Comparison of ENCODE assay signal across 8 mouse cellular contexts in the genomic region with DNA sequence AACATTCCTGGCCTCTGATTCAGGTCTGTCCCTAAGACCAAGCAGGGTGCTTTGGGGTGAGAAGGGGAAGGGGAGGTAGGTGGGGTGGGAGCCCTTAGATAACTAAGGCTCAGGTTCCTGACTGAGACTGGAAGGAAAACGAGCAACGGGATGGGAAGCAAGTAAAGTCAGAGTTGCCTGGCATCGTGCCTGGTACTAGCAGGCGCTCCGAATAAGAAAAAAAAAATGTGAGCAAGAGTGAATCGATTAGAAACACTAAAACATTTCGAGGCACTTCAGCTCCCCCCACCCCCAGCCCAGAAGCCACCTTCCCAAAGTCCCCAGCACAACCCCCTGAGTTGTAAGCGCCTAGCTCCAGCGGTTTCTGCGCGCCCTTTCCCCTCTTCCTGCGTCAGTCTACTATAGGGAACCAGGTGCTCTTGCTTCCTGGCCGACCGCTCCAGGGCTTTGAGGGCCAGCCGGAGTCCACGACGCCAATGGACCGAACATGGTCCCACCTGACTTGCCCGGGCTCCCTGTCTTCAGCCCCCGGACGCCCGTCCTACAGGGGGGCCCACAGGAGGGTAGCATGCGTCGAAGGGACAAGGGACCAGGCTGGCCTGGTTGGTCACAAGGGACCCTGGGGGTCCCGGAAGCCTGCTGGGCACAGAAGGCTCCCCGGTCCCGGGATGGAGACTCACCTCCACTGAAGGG. TPM values are rescaled to one million over a fixed set of nuclear protein-coding genes. Genes with fewer than 3 reads are reported as not detected.
A peak's percentile ranks its signal among the peaks of the same experiment; 100 is the strongest.
DNase-seq lines count a peak whose midpoint lies in the region; ATAC-seq lines count a peak whose summit lies in the region.
"Had no signal": no experiment of that assay in that cellular context is flagged by ENCODE, and none has a peak within 500 bp of the region (broad histone marks: within the 10 kb centered on the region; RNA-seq: fewer than 3 reads in every experiment).

No protein-coding gene starts in this region.

- 0 out of 2 replicates have a peak, but pooled peaks cover 3% of the 10 kb centered on the region for H3K4me1 ChIP-seq in forebrain, embryonic 12.5 days
- H3K4me1 ChIP-seq in kidney, embryonic 14.5 days (ENCODE audit: control insufficient read depth, insufficient read depth, low read length): no peaks in the 10 kb centered on the region

- intact Hi-C loops in left cerebral cortex, postnatal 14 days (cut with DNase I): no loop called here

- H3K9me3 ChIP-seq in forebrain, embryonic 12.5 days: no peaks in the 10 kb centered on the region
- H3K9me3 ChIP-seq in kidney, embryonic 14.5 days (ENCODE audit: control insufficient read depth, low read length): no peaks in the 10 kb centered on the region

- H3K27ac ChIP-seq in forebrain, embryonic 12.5 days: no peak overlapping the region
- no peak overlapping the region for H3K27ac ChIP-seq in kidney, embryonic 14.5 days (ENCODE audit: low read depth, low read length)

- 22% methylated on average over 27 of the region's 27 CpGs for WGBS in forebrain, embryonic 12.5 days
- 34% methylated on average over 27 of the region's 27 CpGs for WGBS in kidney, embryonic 14.5 days

- peak; percentile 67; the same call in 1 of the 2 replicates for ATAC-seq in forebrain, embryonic 12.5 days (ENCODE audit: low FRiP score)
- peak; percentile 77 for ATAC-seq in kidney, embryonic 14.5 days (ENCODE audit: low FRiP score, low TSS enrichment)

- H3K4me3 ChIP-seq in forebrain, embryonic 12.5 days (replicated peaks): peak overlapping the region; percentile 44
- H3K4me3 ChIP-seq in kidney, embryonic 14.5 days (ENCODE audit: low read length): peak overlapping the region; percentile 41
- H3K4me3 ChIP-seq: erythroblast, embryonic 14.5 days had no signal

- peak; percentile 0 to 3 for DNase-seq in thymus, postnatal 36 days
- no peak for DNase-seq in thymus, postnatal 25 days
- DNase-seq in lung, postnatal 25 days (ENCODE audit: low spot score): peak; percentile 1
- no peak for DNase-seq in left cerebral cortex, postnatal 14 days (ENCODE audit: low spot score in 2 of 2)
- no peak for DNase-seq in layer of hippocampus, adult 9-11 months

- H3K9ac ChIP-seq in forebrain, embryonic 12.5 days: peak overlapping the region; percentile 30; the same call in 1 of the 2 replicates
- H3K9ac ChIP-seq in kidney, embryonic 14.5 days (ENCODE audit: low read depth, low read length): peak overlapping the region; percentile 50; the same call in 1 of the 2 replicates

- H3K27me3 ChIP-seq in forebrain, embryonic 12.5 days: no peaks in the 10 kb centered on the region
- no peaks in the 10 kb centered on the region for H3K27me3 ChIP-seq in kidney, embryonic 14.5 days (ENCODE audit: control insufficient read depth, insufficient read depth, low read length)

- peak overlapping the region; percentile 63 for H3K4me2 ChIP-seq in forebrain, embryonic 12.5 days
- peak overlapping the region; percentile 58 for H3K4me2 ChIP-seq in kidney, embryonic 14.5 days (replicated peaks; ENCODE audit: low read depth, low read length)

- H3K36me3 ChIP-seq in forebrain, embryonic 12.5 days (replicated peaks): no peaks in the 10 kb centered on the region
- H3K36me3 ChIP-seq in kidney, embryonic 14.5 days (ENCODE audit: control insufficient read depth, insufficient read depth, low read length): no peaks in the 10 kb centered on the region

RNA-seq across cellular contexts. Expression of gene Gabre, which starts 0.5 kb away (rescaled TPM):
- 0.99 and 1.2 TPM in 2 replicates for polyA plus RNA-seq in forebrain, embryonic 12.5 days (2016; fragmentation: Nextera tagmentation; extraction: Ambion mirVana)
- 1.5 and 2.2 TPM in 2 replicates for polyA plus RNA-seq in kidney, embryonic 14.5 days (2014; fragmentation: Nextera tagmentation; extraction: Ambion mirVana)
- total RNA-seq in left cerebral cortex, postnatal 14 days (2021): under 1 TPM; 0.13 TPM
- polyA plus RNA-seq: erythroblast, embryonic 14.5 days had no signal

RNA-seq across cellular contexts. Expression of gene Magea4, which starts 52.3 kb away (rescaled TPM):
- not detected in 2 replicates for polyA plus RNA-seq in forebrain, embryonic 12.5 days (2016; fragmentation: Nextera tagmentation; extraction: Ambion mirVana)
- not detected in 2 replicates for polyA plus RNA-seq in kidney, embryonic 14.5 days (2014; fragmentation: Nextera tagmentation; extraction: Ambion mirVana)
- not detected for total RNA-seq in left cerebral cortex, postnatal 14 days (2021)
- polyA plus RNA-seq: erythroblast, embryonic 14.5 days had no signal

Comparison
In these comparisons a context has a peak if more than half of its experiments do, and no peak if none do; other contexts are left out.
1. DNase-seq: peak in thymus, postnatal 36 days (2 of 2) and lung, postnatal 25 days (single experiment); none in thymus, postnatal 25 days (single experiment), left cerebral cortex, postnatal 14 days (0 of 2) and layer of hippocampus, adult 9-11 months (single experiment).